Mouse (Mus musculus): ENCODE measurements around the gene Echs1. TPM values are rescaled to one million over a fixed set of nuclear protein-coding genes. Genes with fewer than 3 reads are reported as not detected.

Gene Echs1
- total RNA-seq, 2 experiments from 2014 or later: 290 to 325 TPM

DNA sequence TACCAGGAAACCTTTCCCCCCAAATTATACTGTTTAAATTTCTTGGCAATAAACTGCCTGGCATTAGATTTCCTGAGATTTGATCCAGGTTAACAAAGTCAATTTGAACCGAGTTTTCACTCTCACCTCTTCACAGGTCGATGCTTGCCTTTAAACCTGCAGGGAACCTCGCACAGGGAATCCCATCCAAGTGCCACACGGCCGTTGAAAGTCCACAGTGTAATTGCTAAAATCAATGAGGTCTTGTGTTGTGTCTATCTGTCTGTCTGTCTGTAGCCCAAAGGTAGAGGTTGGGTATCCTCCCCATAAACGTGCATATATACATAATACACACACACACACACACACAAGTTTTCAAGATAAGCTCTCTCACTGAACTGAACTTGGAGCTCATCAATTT lies 48.9 kb downstream of the Echs1 start:
- no peak for DNase-seq (ENCODE audit: low spot score in 2 of 2)

DNA sequence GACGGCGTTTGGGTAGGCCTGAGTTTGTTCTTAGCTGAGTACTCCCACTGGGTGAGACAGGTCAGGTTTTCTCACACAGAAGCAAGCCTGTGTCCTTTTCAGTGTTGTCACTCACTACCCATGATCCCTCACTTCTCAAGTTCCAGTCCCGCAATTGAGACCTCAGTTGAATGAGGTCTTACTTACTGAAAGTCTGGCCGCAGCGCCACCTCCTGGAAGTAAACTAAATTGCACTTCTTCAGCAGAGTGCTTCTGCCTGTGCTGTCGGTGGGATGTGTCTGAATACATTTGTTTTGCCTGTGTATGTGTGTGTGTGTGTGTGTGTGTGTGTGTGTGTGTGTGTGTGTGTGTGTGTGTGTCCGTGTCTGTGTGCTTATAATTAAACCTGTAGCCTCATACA lies 53.2 kb downstream of the Echs1 start:
- no peak for DNase-seq (ENCODE audit: low spot score in 2 of 2)

DNA sequence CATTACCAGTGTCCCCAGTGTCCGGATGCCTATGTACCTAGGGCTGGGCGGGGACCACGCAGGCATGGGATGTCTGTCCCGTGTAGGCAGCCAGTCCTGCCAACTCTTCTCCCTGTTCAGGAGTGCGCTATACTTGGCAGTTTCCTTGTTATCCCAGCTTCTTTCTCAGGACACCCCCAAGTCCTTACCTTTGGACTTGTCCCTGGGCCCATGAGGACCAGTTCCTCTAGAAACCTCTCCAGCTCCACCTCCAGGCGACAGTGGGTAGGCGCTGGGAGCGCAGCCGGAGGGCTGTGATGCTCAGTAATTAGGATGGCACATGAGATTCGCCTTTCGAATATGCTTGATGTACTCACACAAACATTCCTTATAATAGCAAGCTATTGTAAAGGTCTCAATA lies 54.0 kb downstream of the Echs1 start:
- DNase-seq (ENCODE audit: low spot score in 2 of 2): no peak

DNA sequence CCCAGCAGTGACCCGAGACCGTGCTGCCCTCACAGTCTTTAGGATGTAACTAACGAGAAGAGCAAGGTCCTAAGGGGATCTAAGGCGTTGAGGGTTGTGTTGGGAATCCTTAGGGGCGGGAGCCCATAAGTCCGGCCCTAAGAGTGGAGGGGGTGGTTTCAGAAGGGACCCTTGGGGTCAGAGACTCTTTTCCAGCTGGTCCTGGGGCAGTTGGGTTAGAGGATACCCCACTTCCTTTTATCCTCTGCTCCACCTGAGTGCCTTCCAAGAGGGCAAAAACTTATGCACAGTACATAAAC lies 54.5 kb downstream of the Echs1 start:
- DNase-seq (ENCODE audit: low spot score in 2 of 2): no peak

DNA sequence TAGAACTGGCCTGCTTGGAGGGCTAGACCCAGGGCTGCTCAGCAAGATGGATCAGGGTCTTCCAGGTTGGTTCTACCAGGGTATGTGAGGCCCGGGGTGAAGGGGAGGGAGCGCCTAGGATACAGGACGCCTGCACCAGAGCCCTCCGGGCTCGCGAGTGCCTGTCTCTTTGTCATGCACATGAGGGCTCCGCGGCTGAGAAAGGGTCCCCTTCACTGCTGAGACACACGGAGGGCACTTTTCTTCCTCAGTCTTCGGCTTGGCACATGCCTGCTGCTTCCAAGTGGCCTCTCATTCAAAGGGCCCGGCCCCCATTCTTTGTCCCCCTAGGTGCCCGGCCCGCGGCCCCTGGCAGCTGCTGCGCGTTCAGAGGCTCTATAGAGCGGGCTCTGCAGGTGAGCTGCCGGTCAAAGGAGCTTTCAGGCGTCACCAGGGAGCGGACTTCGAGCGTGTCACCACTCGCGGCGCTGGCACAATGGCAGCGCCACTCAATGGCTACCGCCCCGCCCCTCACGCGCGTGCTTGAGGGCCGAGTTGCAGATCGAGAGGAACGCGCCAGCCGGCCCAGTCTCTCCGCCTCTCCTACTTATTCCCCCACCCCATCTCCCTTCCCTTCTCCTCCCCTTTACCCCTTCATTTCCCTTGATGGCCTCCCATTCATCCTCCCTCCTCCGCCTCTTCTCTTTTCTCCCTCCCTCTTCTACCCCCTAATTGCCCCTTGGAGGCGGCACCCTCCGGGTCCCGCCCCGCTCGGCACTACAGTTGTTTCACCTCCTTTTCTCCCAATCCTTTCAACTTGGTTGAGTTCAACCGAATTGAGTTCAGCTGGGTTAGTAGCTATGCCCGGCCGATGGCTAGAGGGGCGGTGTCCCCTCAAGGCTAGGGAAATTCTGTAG lies 55.1 kb downstream of the Echs1 start:
- DNase-seq (ENCODE audit: low spot score in 2 of 2): no peak

DNA sequence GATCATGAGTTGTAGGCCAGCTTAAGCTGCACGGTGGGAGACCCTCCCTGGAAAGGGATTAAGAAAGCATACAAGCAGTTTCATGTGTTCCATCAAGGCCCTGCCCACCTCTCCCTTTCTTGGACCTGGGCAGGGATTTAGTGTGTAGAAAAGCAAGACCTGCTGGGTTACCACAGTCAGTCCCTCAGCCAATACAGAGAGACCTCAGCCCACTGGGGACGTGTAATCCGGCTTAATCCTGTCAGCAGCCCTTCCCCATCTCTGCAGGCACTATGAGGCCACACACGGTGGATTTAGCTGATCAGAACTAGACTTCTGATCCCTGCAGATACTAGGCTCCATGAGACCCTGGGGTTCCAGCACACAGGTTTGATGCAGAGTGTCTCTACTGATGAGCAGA lies 56.7 kb downstream of the Echs1 start:
- DNase-seq (ENCODE audit: low spot score in 2 of 2): no peak

DNA sequence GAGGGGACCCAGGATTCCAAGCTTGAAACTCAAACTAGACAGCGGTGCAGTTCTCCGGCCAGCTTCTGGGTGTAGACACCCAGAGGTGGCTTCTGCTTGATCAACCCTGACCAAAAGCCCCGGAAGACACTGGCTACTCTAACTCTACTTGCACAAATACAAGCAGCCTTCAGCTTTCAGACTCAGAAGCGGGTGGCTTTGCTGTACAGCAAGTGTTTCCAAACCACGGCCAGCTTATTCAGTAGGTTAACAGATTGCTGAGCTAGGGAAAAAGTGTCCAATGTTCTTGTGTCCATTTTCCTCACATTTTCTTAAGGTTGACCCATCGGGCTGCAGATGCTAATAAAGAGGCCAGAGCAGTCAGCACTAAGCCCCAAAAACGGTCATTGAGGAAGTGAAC lies 57.7 kb downstream of the Echs1 start:
- no peak for DNase-seq (ENCODE audit: low spot score in 2 of 2)

DNA sequence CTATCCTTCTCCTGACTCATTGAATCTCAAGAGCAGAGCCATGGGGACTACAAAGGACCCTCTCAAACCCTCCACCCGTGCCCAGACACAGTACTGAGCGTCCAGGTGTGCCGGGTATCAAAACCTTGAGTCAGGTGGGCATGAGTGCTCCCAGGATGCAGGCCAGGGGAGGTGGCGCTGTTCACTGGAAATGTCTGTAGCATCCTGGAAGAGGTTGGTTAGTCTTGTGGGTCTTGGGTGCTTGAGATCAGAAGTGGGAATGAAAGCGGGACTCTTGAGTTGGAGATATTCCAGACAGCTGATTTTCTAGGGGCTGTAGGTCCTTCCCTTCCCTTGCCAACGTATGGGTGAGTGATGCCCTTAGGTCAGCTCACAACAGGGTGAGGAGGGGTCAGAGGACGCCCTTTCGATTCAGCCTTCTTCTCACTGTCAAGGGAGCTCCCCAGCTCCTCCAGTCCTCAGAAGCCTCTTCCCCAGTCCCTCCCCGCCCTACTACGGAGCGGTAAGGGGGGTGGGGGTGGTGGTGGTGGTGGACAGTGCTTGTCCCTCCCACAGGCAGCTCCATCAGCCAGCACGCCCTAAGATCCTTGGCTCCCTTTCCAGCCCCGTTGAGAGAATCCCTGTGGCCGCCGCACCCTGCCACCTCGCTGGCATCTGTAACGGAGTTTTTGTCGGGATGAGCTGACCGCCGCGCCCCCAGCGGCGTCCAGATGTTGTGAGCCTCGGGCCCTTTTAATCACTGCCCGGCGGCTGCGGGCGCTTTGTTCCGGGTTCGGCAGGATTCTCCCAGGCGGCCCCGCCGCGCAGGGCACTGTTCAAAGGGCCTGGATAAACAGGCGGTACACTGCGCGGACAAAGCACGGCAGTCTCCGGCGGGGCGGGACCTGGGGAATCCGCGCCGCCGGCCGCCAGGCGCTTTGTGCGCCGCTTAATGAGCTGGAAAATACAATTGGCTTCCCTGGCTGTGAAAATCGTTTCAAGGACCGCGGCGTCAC lies 58.6 kb downstream of the Echs1 start:
- DNase-seq (ENCODE audit: low spot score in 2 of 2): no peak

Other genes starting within 250 kb of the Echs1 start
- gene Kndc1, start 221.8 kb downstream of the Echs1 start, total RNA-seq (2021): 1 to 10 TPM; 1.6 to 1.7 TPM
- gene Utf1, start 172.7 kb downstream of the Echs1 start, total RNA-seq (2021): not detected
- gene 6430531B16Rik, start 137.7 kb downstream of the Echs1 start, total RNA-seq (2021): 1 to 10 TPM in 1 of 2 experiments, under 1 TPM in 1; 0.54 to 1.2 TPM
- 1 to 10 TPM; 1.8 to 2.0 TPM for gene Adam8, start 123.9 kb downstream of the Echs1 start, total RNA-seq (2021)
- 10 to 100 TPM; 20.2 to 21.9 TPM for gene Zfp511, start 80.1 kb downstream of the Echs1 start, total RNA-seq (2021)
- 10 to 100 TPM; 53.7 to 55.8 TPM for gene Tubgcp2, start 79.8 kb downstream of the Echs1 start, total RNA-seq (2021)
- gene Msx3, start 67.4 kb downstream of the Echs1 start, total RNA-seq (2021): not detected
- 10 to 100 TPM; 10.8 to 12.9 TPM for gene Caly, start 33.9 kb downstream of the Echs1 start, total RNA-seq (2021)
- not detected for gene Prap1, start 23.1 kb downstream of the Echs1 start, total RNA-seq (2021)
- gene Fuom, start 14.0 kb downstream of the Echs1 start, total RNA-seq (2021): 10 to 100 TPM; 65.1 to 72.4 TPM
- gene Paox, start 677 bp downstream of the Echs1 start, total RNA-seq (2021): 10 to 100 TPM; 20.4 to 21.0 TPM
- gene Mtg1, start 21.1 kb upstream of the Echs1 start, total RNA-seq (2021): 10 to 100 TPM; 33.6 to 35.8 TPM
- gene Sprn, start 38.4 kb upstream of the Echs1 start, total RNA-seq (2021): 1 to 10 TPM; 1.7 to 2.6 TPM
- not detected for gene Olfr522, start 48.3 kb upstream of the Echs1 start, total RNA-seq (2021)
- gene Olfr523, start 56.7 kb upstream of the Echs1 start, total RNA-seq (2021): not detected
- gene Olfr524, start 89.5 kb upstream of the Echs1 start, total RNA-seq (2021): not detected
- not detected for gene Cd163l1, start 101.8 kb upstream of the Echs1 start, total RNA-seq (2021)
- gene 5830411N06Rik, start 130.8 kb upstream of the Echs1 start, total RNA-seq (2021): not detected
- gene Olfr525, start 204.4 kb upstream of the Echs1 start, total RNA-seq (2021): not detected
- not detected for gene Olfr527, start 217.5 kb upstream of the Echs1 start, total RNA-seq (2021)
- not detected for gene Olfr60, start 245.2 kb upstream of the Echs1 start, total RNA-seq (2021)